Mouse (Mus musculus): ENCODE data around the gene Srgap1.

The Srgap1 gene

DNA sequence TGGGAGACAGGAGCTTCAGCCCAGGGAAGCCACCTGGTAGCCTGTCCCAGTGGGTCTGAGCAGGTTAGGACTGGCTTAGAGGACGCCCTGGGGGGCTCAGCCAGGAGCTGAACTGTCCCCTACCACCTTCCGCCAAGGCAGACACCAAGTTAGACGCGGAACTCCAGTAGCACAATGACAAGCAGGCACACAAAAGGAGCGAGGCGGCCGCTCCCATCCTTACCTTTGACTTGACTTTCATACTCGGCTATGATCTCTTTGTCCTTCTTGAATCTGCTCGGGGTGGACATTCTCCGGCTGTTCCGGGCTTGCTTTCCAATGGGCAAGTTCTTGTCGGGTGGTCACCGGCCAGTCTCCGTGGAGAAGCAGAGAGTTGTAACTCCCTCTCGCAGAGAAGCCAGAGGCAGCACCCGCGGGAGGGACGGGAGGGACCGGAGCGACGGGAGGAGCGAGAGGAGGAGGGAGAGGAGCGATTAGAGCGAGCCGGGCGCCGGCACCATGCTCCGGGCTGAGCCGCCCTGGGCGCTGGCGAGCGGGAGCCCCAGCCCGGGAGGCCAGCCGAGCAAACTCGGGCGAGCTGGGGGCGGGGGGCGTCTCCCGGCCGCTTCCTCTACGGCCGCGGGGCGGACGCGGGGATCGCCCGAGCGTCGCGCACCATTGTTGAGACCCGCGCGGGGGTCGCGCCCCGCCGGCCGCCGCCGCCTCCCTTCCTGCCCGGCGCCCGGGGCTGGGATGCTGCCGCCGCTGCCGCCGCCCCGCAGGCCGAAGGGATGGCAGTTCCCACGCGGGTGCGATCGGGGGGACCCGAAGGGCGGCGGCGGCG, at the start of gene Srgap1:
Gene Srgap1 (minus strand): TSS at position 412 of the 823 bp plus-strand sequence.
- CTCF ChIA-PET: interaction anchor here (0.8 kb wide), 1 partner anchor 276 kb away, joined by 3 read pairs; no protein-coding TSS in a partner anchor

DNA sequence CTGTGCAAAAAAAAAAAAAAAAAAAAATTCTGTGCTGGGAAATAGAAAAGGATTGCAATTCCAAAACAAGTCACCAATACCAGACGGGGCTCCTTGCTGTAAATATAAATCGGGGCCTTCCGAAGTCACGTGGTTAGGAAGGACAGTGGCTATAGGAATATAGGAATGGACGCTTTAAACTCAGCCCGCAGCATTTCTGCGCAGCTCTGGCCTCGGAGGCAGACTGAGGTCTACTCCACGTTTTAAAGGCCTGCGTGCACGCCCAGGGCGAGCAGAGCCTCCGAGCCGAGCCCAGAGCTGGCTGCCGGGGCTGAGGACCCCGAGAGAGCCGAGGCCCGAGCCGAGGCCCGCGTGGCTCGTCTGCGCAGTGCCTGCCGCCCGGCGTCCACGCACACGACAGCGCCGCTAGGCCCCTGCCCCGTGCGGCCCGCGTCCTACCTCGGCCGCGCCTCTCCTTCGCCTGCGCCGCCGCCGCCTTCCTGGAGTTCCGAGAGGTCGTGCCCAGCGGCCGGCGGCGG, 49.4 kb upstream of the Srgap1 start:
- CTCF ChIA-PET: no interaction called here

DNA sequence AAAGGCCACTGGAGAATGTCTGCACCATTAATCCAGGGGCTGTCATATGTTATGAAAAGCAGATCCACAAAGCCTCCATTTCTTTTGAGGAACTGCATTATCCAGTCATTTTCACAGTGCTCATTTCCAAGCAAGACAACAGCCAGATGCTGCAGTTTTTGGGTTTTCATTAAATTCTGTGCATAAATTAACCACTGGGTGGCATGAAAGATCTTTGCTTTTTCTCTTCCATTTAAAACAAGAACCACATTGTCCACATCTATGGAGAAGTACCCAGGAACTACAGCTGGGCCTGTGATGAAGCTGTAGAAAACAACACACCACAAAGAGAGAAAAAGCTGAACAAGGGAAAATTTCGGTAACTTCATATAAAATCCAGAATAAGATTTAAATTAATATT, 43.4 kb upstream of the Srgap1 start:
- CTCF ChIA-PET: no interaction called here

DNA sequence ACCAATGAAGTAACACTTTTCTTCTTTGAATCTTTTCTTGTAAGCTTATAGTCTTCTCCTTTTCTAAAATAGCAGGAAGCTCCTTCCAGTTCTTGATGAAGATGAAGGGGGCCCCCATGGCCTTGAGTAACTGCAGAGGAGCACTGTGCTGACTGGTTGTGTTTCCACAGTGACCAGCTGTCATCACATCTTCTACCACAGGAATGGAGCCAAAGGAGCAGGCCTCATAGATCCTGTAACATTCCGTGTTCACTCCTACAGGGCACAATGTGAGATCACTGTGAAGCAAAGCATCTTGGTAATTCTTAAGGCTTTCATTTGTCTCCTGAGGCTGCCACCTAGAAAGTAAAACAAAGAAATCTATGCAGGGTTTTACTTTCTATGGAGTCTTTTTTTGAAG, 34.2 kb upstream of the Srgap1 start:
- CTCF ChIA-PET: no interaction called here

DNA sequence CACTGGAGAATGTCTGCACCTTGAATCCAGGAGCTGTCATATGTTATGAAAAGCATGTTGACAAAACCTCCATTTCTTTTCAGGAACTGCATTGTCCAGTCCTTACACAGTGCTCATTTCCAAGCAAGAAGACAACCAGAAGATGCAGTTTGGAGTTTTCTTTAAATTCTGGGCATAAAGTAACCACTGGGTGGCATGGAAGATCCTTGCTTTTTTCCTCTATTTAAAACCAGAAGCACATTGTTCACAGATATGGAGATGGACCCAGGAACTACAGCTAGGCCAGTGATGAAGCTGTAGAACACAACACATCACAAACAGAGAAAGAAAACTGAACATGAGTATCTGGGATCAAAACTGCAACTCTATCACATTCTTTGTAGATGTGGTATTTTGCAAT, 22.0 kb upstream of the Srgap1 start:
- CTCF ChIA-PET: no interaction called here

DNA sequence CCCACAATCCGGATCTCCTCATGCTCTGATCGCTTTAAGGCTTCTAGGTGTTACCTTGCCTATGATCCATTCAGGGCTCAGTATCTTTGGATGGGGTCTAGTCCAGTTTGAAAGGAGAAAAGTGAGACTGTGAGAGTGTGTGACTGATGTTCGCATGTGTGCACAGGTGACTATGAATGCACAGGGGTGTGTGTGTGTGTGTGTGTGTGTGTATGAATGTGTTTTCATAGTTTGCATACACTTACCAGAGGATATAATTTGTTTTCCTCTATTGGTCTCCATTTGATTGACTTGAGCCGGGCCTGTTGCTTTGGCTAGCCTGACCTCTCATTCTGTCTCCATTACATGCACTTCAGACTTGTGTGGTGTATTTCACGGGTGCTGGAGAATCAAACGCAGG, 8.7 kb upstream of the Srgap1 start:
- CTCF ChIA-PET: no interaction called here

DNA sequence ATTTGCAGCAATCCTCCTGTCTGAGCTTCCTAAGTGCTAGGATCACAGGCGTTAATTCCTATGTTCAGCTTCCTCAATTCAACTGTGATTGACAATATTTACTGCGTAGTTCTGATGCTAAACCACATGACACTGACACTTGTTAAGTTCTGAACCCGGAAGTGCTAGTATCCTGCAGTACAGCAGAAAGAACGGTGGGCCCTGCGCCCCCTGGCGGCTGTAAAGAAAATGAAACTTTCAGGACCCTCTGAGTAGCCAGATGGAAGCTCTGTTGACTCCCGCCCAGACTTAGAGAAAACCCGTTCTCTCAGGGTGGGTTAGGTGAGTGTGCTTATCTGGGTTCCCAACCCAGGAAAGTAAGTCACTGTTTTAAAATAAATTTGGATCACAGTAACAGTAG, 7.4 kb upstream of the Srgap1 start:
- CTCF ChIA-PET: interaction anchor here (0.7 kb wide), 1 partner anchor 492 kb away, joined by 5 read pairs; no protein-coding TSS in a partner anchor

DNA sequence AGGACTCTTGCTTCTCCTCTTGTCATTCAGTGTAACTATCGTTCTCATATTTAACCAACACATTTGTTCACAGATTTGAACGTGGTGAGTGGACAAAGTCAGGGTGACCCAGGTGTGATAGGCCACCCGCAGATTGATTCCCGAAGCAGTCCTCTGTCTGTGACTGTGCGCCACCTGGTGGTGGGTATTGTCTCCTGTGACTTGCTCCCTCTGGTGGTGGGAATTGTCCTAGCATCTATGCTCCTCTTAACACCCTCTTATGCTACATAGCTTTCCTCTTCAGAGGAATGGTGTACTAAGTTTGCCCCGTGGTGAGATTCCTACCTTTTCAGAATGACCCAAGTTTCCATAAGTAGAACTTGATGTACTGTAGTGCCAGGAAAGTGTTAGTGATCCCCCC, 4.7 kb upstream of the Srgap1 start:
- CTCF ChIA-PET: no interaction called here

DNA sequence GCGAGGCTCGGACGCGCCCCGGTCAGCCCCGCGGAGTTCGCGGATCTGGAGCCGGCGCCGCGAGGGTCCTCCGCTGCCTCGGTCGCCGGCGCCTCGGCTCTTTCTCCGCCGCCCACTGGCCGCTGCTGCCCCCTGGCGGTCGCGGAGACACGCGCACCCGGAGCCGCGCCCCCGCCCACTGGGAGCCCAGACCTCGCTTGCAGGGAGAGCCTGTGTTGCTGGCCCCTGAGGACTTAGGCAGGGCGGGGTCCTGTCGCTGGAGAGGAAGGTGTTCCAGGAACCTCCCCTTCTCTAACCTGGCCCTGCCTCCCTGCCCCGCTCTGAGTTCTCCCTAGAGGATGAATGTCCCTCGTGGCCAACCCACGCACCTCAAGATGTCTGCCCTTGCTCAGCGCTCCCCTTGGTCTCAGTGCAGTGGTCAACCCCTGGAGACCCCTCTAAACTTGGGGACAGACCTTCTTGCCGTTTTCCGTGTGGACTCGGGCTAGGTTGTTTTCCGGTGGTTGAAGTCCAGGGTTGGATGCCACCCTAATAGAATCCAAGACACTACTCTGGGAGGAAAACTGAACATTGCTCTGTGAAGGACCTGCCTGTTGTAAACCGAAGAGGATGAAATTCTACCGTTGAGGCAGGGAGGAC, 731 bp upstream of the Srgap1 start:
- CTCF ChIA-PET: no interaction called here

DNA sequence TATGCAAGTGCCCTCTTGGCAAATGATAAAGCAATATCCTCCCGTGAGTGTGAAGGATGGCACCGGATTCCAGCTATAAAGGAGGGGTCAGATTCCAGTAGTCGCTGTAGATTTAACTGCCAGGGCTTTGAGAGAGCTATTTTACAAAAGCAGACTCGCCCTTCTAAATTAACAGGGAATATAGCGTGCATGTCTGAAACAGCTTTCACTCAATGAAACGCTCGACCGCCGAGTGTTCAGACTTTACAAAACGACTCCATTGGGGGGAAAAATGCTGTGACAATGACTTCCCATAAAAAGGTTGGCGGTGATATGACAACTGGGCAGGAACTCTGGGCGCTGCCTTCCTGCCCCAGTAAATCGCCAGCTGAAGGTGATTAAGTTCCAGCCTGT, 608 bp downstream of the Srgap1 start:
- CTCF ChIA-PET: interaction anchor here (0.8 kb wide), 1 partner anchor 276 kb away, joined by 3 read pairs; no protein-coding TSS in a partner anchor

DNA sequence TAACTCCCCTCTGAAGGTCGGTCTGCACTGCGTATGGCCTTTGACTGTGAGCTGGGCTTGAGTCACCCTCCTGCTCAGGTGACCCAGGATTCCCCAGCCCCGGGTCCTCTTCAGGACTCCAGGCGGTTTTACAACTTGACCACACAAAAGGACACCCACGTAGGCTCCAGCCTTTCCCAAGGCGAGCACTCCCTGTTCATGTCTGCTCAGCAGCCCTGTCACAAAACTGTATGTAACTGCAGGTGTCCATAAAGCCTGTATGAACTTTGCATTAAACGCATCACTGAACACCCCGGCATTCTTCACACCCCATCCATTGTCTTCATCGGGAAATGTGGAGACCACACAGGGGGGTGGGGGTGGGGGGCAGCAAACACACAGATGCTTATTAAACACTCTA, 1.2 kb downstream of the Srgap1 start:
- CTCF ChIA-PET: no interaction called here

DNA sequence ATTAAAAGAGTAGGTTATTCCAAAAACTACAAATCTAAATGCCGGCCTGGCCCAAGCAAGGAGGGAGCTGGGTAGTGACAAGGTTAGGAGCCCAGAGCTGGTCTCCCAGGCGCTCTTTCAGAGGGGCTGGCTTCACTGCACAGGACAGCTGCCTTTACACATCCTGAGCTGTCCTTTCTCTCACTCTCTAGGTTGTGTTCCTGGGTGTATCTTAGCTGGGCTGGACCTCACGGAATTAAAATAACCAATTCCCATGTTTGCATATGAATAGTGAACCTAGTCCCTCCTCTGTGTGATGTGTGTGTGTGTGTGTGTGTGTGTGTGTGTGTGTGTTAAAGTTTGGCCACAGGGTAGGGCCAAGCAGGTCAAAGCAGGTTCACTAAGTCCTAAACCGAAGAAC, 2.2 kb downstream of the Srgap1 start:
- CTCF ChIA-PET: no interaction called here

DNA sequence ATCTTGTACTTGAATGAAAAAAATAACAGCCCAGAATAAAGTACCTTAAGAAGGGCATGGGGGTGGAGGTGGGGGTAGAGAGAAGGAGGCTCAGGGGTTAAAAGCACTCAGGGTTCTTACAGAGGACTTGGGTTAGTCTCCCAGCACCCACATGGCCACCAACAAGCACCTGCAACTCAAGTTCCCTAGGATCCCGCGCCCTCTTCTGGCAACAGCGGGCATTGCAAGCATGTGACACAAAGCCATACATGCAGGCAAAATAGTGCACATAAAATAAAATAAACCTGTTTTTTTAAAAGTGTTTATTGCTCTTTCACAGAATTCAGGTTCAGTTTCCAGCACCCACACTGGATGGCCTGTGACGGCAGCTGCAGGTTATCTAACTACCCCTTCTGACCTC, 6.7 kb downstream of the Srgap1 start:
- CTCF ChIA-PET: no interaction called here

DNA sequence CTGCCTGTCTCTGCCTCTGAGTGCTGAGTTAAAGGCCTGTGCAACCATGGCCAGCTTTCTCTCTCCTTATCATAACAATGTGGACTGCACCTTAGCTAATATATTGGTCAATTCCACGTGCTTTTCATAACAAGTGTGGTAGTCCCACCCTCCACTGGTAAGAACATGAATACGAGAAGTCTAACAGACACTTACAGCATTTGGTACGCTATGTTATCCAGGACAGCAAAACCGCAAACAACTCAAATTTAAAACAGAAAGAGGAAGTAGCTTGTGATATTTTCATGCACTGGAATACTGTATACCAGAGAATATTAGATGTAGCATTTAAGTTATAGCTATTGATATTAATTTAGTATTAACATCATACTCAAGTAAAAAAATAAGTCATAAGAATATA, 7.5 kb downstream of the Srgap1 start:
- CTCF ChIA-PET: no interaction called here

DNA sequence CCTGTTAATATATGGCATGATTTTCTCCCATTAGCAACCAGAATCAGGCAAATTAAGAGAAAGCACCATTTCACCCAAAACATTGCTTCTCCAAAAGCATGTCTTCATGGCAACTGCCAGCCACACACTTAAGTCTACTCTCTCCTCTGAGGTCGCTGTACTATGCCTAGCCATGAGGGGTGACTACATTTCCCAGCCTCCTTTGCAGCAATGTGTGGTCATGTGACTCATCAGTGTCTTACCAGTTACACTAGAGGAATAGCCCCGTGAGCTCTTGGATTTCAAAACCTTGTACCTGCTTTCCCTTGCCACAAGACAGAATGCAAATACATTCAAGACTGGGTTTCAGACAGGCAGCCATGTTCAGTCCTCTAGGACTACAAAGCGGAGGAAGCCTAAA, 8.6 kb downstream of the Srgap1 start:
- CTCF ChIA-PET: no interaction called here

DNA sequence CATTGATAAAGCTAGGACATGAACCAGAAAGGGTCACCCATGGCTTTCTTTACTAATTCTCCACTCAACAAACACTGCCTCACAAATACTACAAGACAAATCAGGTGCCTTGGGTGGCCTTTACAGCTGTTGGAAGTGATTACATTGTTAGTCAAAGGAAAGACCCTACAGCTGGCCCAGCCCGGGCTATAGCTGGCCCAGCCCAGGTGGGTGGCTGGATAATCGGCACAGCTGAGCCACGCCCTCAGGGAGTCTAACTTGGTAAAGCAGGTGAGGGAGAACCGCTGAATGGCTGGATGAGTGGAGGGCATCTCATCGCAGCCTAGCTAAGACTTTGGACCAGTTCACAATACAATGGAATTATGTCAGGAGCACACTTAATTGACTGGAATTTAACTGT, 13.8 kb downstream of the Srgap1 start:
- CTCF ChIA-PET: interaction anchor here (0.6 kb wide), 1 partner anchor 272 kb away, joined by 3 read pairs; no protein-coding TSS in a partner anchor

DNA sequence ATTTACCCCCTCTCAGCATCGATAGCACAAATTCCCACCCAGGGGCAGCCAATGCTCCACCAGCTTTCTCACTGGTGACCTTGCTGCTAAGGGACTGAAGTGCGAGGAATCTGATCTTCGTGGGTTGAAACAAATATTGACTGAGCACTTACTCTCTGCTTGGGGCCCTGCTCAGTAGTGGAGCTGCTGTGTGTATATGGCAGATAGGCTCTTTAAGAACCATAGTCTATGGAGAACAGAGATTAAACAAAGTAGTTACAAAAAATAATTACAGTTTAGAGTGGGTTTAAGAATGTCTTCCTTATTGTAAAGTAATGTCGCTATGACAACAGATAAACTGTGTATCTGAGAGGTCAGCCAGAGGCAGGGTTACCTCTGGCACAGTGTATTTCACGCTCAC, 16.7 kb downstream of the Srgap1 start:
- CTCF ChIA-PET: no interaction called here

DNA sequence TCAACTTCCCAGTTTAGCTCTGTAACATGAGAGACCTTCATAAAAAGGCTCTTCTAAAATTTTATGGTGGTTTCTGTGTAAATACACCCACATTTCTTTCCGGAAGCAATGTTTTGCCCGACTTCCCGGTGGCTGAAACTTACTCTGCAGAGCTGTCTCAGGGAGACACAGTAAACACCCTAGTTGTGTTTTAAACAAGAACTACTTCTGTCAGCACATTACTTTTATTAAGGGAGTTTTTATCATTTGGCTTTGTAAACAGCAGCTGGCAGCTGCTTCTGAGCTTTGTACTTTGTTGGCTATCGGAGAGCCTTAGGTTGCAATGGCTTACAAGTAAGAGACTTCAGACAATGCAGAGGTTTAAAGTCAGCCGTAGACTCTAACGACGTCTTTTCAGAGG, 17.4 kb downstream of the Srgap1 start:
- CTCF ChIA-PET: no interaction called here

DNA sequence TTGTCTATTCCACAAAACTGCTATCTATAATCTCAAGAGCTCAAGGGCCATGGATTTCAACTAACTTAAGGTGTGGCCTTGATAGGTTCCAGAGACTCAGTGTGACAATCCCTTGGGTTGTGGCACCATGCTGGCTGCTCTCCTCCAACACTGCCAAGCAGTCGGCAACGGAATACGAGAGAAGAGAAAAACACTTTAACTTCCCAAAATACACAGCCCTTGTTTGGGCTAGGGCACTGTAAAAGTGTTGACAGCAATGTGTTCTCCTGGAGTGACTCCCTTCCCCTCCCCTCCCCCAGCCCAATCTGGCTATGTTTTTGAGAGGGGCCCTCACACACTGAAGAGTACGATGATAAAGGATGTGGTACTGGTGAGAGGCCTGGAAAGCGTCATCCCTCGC, 21.9 kb downstream of the Srgap1 start:
- CTCF ChIA-PET: no interaction called here

DNA sequence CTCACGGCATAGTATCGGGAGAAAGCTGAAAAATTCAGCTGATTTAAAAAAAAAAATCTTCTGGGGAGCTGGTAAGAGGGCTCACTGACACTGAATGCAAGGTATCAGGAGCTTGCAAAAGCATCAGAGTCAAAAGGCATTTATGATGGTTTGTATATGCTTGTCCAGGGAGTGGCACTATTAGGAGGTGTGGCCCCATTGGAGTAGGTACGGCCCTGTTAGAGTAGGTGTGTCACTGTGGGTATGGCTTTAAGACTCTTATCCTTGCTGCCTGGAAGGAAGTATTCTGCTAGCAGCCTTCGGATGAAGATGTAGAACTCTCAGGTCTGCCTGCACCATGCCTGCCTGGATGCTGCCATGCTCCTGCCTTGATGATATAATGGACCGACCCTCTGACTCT, 26.2 kb downstream of the Srgap1 start:
- CTCF ChIA-PET: no interaction called here

DNA sequence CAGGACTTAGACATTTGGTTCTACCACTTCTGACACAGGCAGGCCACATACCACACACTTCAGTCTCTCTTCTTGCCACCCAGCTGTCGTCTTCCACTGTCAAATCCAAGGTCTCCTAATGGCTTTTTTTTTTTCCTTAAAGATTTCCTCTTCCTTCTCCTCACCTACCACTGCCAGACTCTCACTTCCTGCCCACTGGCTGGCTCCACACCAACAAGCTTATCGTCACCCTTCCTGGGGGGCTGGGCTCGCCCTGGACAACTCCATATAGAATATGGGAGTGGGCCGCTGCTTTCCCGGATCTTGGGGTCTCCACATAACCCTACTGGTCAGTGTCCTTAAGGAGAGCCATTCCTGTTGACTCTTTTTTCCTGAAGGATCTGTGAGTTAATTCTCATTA, 26.9 kb downstream of the Srgap1 start:
- CTCF ChIA-PET: no interaction called here

DNA sequence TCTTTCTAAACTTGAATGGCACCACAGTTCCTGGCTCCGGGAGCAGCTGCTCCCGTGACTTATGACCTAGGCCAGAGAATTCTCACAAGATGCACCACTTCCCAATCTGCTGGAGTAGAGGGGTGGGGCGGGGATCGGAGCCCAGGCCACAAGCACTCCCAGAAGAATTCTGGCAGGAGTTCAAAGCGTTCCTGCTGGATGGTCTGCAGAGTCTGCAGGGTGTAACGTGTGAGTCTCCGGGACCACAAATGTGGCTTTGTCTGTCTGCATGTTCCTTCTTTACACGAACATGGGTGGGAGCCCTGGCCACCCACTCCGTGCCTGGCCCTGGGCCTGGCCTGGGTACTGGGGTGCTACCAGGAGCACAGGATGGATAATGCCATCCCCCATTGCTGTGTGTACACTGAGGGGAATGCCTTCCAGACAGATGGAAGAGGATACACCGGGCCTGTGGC, 28.5 kb downstream of the Srgap1 start:
- CTCF ChIA-PET: no interaction called here

DNA sequence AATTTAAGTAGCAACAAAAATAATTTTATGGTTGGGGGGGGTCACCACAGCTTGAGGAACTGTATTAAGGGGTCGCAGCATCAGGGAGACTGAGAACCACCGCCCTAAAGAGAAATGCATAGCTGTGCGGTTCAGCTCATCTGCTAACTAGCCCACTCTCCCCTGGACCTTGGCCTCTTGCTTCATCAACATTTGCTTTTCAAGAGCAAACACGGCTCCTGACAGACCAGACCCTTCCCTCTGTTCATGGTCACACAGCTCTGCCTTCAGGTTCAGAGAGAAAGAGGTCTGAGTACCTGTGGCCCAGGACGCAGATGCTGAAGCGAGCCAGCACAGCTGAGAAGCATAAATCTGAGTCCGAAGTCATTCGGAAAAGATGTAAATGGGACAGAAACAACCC, 29.4 kb downstream of the Srgap1 start:
- CTCF ChIA-PET: no interaction called here

All from spleen, embryonic (tissue).